Mouse (Mus musculus) MEL (cell line): Measurements from ENCODE around the gene Tmc8. TPM values are rescaled to one million over a fixed set of nuclear protein-coding genes. Genes with fewer than 3 reads are reported as not detected.

Source experiments
- DNase-seq: peaks from one replicate; pipeline ENCODE4 v3.0.0; 2011; ENCODE audit warnings: low read depth, low spot score
- H3K27ac ChIP-seq: 2 replicates; pipeline ENCODE4 v1.5.1; 2012; ENCODE audit warnings: low read depth, mild to moderate bottlenecking, control low read depth, low read length, moderate library complexity; ENCODE audit not compliant: control insufficient read depth
- H3K27me3 ChIP-seq, 2 experiments: fragments of 150-350 bp in 1 of 2; sonication (generic) in 1 of 2; 2 replicates each; pipeline ENCODE4 v1.6.1; 2012; ENCODE audit warnings: low read length in 2 of 2, mild to moderate bottlenecking in 2 of 2, improper control_type of control experiment in 1 of 2, moderate library complexity in 1 of 2; ENCODE audit not compliant: insufficient read depth in 2 of 2, control insufficient read depth in 1 of 2
- H3K36me3 ChIP-seq, 2 experiments: 2 replicates each; pipeline ENCODE4 v1.6.1; 2012 to 2014; ENCODE audit warnings: low read length in 2 of 2, improper control_type of control experiment in 1 of 2, inconsistent platforms in 1 of 2, mild to moderate bottlenecking in 1 of 2; ENCODE audit not compliant: insufficient read depth in 2 of 2, control insufficient read depth in 1 of 2
- H3K4me1 ChIP-seq, 2 experiments: fragments of 150-350 bp in 1 of 2; sonication (generic) in 1 of 2; 2 replicates each; pipeline ENCODE4 v1.6.1; 2012; ENCODE audit warnings: low read length in 2 of 2, improper control_type of control experiment in 1 of 2, mild to moderate bottlenecking in 1 of 2; ENCODE audit not compliant: insufficient read depth in 2 of 2, control insufficient read depth in 1 of 2
- H3K4me3 ChIP-seq, 2 experiments: fragments of 150-350 bp in 1 of 2; sonication (generic) in 1 of 2; 2 replicates each; pipeline ENCODE4 v1.5.1; 2012; ENCODE audit warnings: low read depth in 2 of 2, low read length in 2 of 2, mild to moderate bottlenecking in 2 of 2, moderate library complexity in 2 of 2, control low read depth in 1 of 2, improper control_type of control experiment in 1 of 2; ENCODE audit not compliant: control insufficient read depth in 1 of 2, insufficient read depth in 1 of 2
- H3K79me2 ChIP-seq: 2 replicates; pipeline ENCODE4 v1.6.1; 2012; ENCODE audit warnings: mild to moderate bottlenecking, low read length, moderate library complexity; ENCODE audit not compliant: control insufficient read depth, poor library complexity, insufficient read depth
- H3K9ac ChIP-seq: 2 replicates; pipeline ENCODE4 v1.6.1; 2012; ENCODE audit warnings: low read depth, mild to moderate bottlenecking, control low read depth, low read length, moderate library complexity; ENCODE audit not compliant: control insufficient read depth, poor library complexity, severe bottlenecking
- H3K9me3 ChIP-seq: fragments of 150-350 bp; sonication (generic); replicated peaks from 2 replicates; pipeline ENCODE4 v1.6.1; 2012; ENCODE audit warnings: mild to moderate bottlenecking, low read length, improper control_type of control experiment, moderate library complexity; ENCODE audit not compliant: insufficient read depth
- BHLHE40 ChIP-seq: IDR thresholded peaks from 2 replicates; pipeline ENCODE4 v1.6.1; 2012; ENCODE audit warnings: low read depth, mild to moderate bottlenecking, inconsistent platforms, low read length, improper control_type of control experiment, borderline replicate concordance
- CHD2 ChIP-seq: IDR thresholded peaks from 2 replicates; pipeline ENCODE4 v1.6.1; 2011; ENCODE audit warnings: low read length, improper control_type of control experiment
- CTCF ChIP-seq, 3 experiments: IDR thresholded peaks in 2 of 3; conservative IDR thresholded peaks in 1 of 3; 2 replicates each; pipeline ENCODE4 v1.5.1; 2011 to 2012; ENCODE audit warnings: low read length in 3 of 3, low read depth in 2 of 3, mild to moderate bottlenecking in 2 of 3, improper control_type of control experiment in 1 of 3, inconsistent platforms in 1 of 3, mixed read lengths in 1 of 3, moderate library complexity in 1 of 3; ENCODE audit not compliant: control insufficient read depth in 1 of 3, insufficient read depth in 1 of 3, poor library complexity in 1 of 3, severe bottlenecking in 1 of 3
- ELF1 ChIP-seq: IDR thresholded peaks from 2 replicates; pipeline ENCODE4 v1.6.1; 2014; ENCODE audit warnings: low read depth, mild to moderate bottlenecking, inconsistent platforms, low read length, improper control_type of control experiment, moderate library complexity
- EP300 ChIP-seq, 2 experiments: IDR thresholded peaks; 2 replicates each; pipeline ENCODE4 v1.6.1; 2011; ENCODE audit warnings: improper control_type of control experiment in 2 of 2, low read length in 2 of 2, low read depth in 1 of 2, mild to moderate bottlenecking in 1 of 2
- ETS1 ChIP-seq: IDR thresholded peaks from 2 replicates; pipeline ENCODE4 v1.6.1; 2012; ENCODE audit warnings: low read depth, mild to moderate bottlenecking, inconsistent platforms, low read length, improper control_type of control experiment, moderate library complexity
- GATA1 ChIP-seq: IDR thresholded peaks from 2 replicates; pipeline ENCODE4 v1.6.1; 2011; ENCODE audit warnings: low read depth, low read length, improper control_type of control experiment
- MAFK ChIP-seq: IDR thresholded peaks from 2 replicates; pipeline ENCODE4 v1.6.1; 2011; ENCODE audit warnings: low read depth, mild to moderate bottlenecking, low read length, improper control_type of control experiment, borderline replicate concordance
- MAZ ChIP-seq: IDR thresholded peaks from 2 replicates; pipeline ENCODE4 v1.6.1; 2012; ENCODE audit warnings: low read depth, mild to moderate bottlenecking, inconsistent platforms, low read length, improper control_type of control experiment
- MXI1 ChIP-seq: IDR thresholded peaks from 2 replicates; pipeline ENCODE4 v1.6.1; 2011; ENCODE audit warnings: mild to moderate bottlenecking, low read depth, low read length, improper control_type of control experiment
- MYB ChIP-seq: IDR thresholded peaks from 2 replicates; pipeline ENCODE4 v1.6.1; 2011; ENCODE audit warnings: mild to moderate bottlenecking, low read depth, low read length, improper control_type of control experiment
- MYC ChIP-seq: IDR thresholded peaks from 2 replicates; pipeline ENCODE4 v1.6.1; 2011; ENCODE audit warnings: low read depth, mild to moderate bottlenecking, low read length, improper control_type of control experiment, moderate library complexity
- NRF1 ChIP-seq: IDR thresholded peaks from 2 replicates; pipeline ENCODE4 v1.6.1; 2014; ENCODE audit warnings: low read depth, mild to moderate bottlenecking, inconsistent platforms, low read length, improper control_type of control experiment, moderate library complexity; ENCODE audit not compliant: poor library complexity, insufficient read depth, severe bottlenecking
- POLR2A ChIP-seq, 2 experiments: IDR thresholded peaks; 2 replicates each; pipeline ENCODE4 v1.6.1; 2011 to 2012; ENCODE audit warnings: low read length in 2 of 2, mild to moderate bottlenecking in 2 of 2, control low read depth in 1 of 2, improper control_type of control experiment in 1 of 2, low read depth in 1 of 2, moderate library complexity in 1 of 2; ENCODE audit not compliant: control insufficient read depth in 1 of 2, insufficient read depth in 1 of 2, poor library complexity in 1 of 2
- POLR2AphosphoS2 ChIP-seq: IDR thresholded peaks from 2 replicates; pipeline ENCODE4 v1.6.1; 2011; ENCODE audit warnings: low read length, improper control_type of control experiment
- POLR2AphosphoS5 ChIP-seq: IDR thresholded peaks from 2 replicates; pipeline ENCODE4 v1.6.1; 2012; ENCODE audit warnings: low read depth, borderline replicate concordance, mild to moderate bottlenecking, inconsistent platforms, low read length, moderate library complexity, mixed read lengths
- RCOR1 ChIP-seq: IDR thresholded peaks from 2 replicates; pipeline ENCODE4 v1.6.1; 2012; ENCODE audit warnings: low read depth, mild to moderate bottlenecking, inconsistent platforms, low read length, improper control_type of control experiment
- SIN3A ChIP-seq: IDR thresholded peaks from 2 replicates; pipeline ENCODE4 v1.6.1; 2012; ENCODE audit warnings: low read length, improper control_type of control experiment, inconsistent platforms
- SMC3 ChIP-seq: IDR thresholded peaks from 2 replicates; pipeline ENCODE4 v1.6.1; 2011; ENCODE audit warnings: low read depth, low read length, improper control_type of control experiment
- TAL1 ChIP-seq: IDR thresholded peaks from 2 replicates; pipeline ENCODE4 v1.6.1; 2012; ENCODE audit warnings: mild to moderate bottlenecking, inconsistent platforms, low read length, moderate library complexity, mixed read lengths
- TBP ChIP-seq: IDR thresholded peaks from 2 replicates; pipeline ENCODE4 v1.8.0; 2011; ENCODE audit warnings: low read depth, low read length, improper control_type of control experiment
- TCF12 ChIP-seq: IDR thresholded peaks from 2 replicates; pipeline ENCODE4 v1.6.1; 2014; ENCODE audit warnings: low read depth, mild to moderate bottlenecking, inconsistent platforms, low read length, improper control_type of control experiment, moderate library complexity
- USF1 ChIP-seq: IDR thresholded peaks from 2 replicates; pipeline ENCODE4 v1.6.1; 2014; ENCODE audit warnings: low read depth, mild to moderate bottlenecking, inconsistent platforms, low read length, improper control_type of control experiment, moderate library complexity
- ZKSCAN1 ChIP-seq: IDR thresholded peaks from 2 replicates; pipeline ENCODE4 v1.6.1; 2012; ENCODE audit warnings: low read depth, mild to moderate bottlenecking, inconsistent platforms, low read length, improper control_type of control experiment, moderate library complexity
- ZMIZ1 ChIP-seq: IDR thresholded peaks from 2 replicates; pipeline ENCODE4 v1.6.1; 2012; ENCODE audit warnings: low read depth, mild to moderate bottlenecking, inconsistent platforms, low read length, improper control_type of control experiment, moderate library complexity
- polyA plus RNA-seq, 2 experiments: library from polyadenylated mRNA; stranded (reverse) in 1 of 2; unstranded in 1 of 2; fragments of >175 nt in 1 of 2; fragments of >200 nt in 1 of 2; gene quantifications; 2 replicates each; pipeline versions ENCODE4 v1.2.1 to v1.2.4; 2012; ENCODE audit warnings: low replicate concordance in 2 of 2, low read depth in 1 of 2; ENCODE audit not compliant: insufficient read length in 2 of 2, insufficient read depth in 1 of 2, missing spikeins in 1 of 2
- total RNA-seq: library from RNA; depleted of rRNA; stranded (reverse); fragments of 300-350 nt; gene quantifications from 2 replicates; pipeline ENCODE4 v1.2.3, GENCODE M21; 2012

Gene Tmc8
- total and polyA plus RNA-seq, 3 experiments: 15.4 to 23.5 TPM; not detected in 1

- no peak overlapping the region for H3K27ac ChIP-seq
- H3K4me3 ChIP-seq: no peak overlapping the region
- no peaks in the 10 kb centered on the region for H3K79me2 ChIP-seq
- TF ChIP-seq ZMIZ1: no peak
- peak in 1 of 2 experiments; percentile 21; a peak in 1 of 4 replicates for TF ChIP-seq EP300 (IDR thresholded peaks at IDR 0.05; ENCODE audit: low read depth in 1 of 2, low read length in 2 of 2)
- no peak for TF ChIP-seq MYB
- peak; percentile 68 for DNase-seq
- H3K36me3 ChIP-seq: peaks cover 0 to 20% of the 10 kb centered on the region in 2 experiments; a peak in 2 of 4 replicates
- no peaks in the 10 kb centered on the region for H3K27me3 ChIP-seq
- H3K9ac ChIP-seq: no peak overlapping the region
- H3K9me3 ChIP-seq: no peaks in the 10 kb centered on the region
- H3K4me1 ChIP-seq: peaks cover 28 to 31% of the 10 kb centered on the region in 2 experiments
These were observed 54.4 kb downstream of the Tmc8 start for GRCm38 (mm10) chr11:117836306-117836705.

DNA sequence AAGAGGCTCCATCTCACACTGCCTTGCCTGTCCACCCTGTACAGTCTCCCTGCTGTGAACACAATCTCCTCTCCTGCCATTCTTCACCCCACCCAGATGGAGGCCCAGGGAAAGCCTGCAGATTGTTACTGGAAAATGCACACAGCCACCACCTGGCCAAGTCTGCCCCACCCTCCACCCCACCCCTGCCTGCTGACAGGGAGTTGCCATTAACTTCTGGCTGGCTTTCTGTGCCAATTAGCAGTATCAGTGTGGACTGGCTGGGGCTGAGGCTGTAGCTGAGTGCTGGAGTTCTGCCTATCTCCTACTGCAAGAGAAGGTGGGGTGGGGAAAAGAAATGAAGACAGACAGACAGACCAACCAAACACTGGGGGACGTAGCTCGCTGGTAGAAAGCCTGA, 56.7 kb downstream of the Tmc8 start:
- peak overlapping the region in 1 of 2 experiments; percentile 13; a peak in 1 of 4 replicates for H3K4me3 ChIP-seq
- H3K9me3 ChIP-seq: no peaks in the 10 kb centered on the region
- TF ChIP-seq USF1 (0 out of 2 replicates have a peak, but pooled peaks have one; percentile 36), SMC3 (no peak; the same call in 1 of the 2 replicates), ELF1 (no peak), ETS1 (peak; percentile 87), MAFK (no peak), GATA1 (peak; percentile 69), TAL1 (peak; percentile 64), TBP (0 out of 2 replicates have a peak, but pooled peaks have one; percentile 14), MYC (0 out of 2 replicates have a peak, but pooled peaks have one; percentile 21), CTCF (IDR thresholded peaks at IDR 0.05 in 2 of 3, conservative IDR thresholded peaks at IDR 0.05 in 1 of 3; ENCODE audit: control insufficient read depth in 1 of 3, insufficient read depth in 1 of 3, low read depth in 2 of 3, low read length in 3 of 3, poor library complexity in 1 of 3, severe bottlenecking in 1 of 3) (no peak), CHD2 (no peak), POLR2AphosphoS2 (no peak), BHLHE40 (0 out of 2 replicates have a peak, but pooled peaks have one; percentile 34), ZKSCAN1 (no peak), RCOR1 (peak; percentile 43; the same call in 1 of the 2 replicates), SIN3A (peak; percentile 56), EP300 (IDR thresholded peaks at IDR 0.05; ENCODE audit: low read depth in 1 of 2, low read length in 2 of 2) (peak; percentile 63 to 84; a peak in 3 of 4 replicates), MXI1 (peak; percentile 69), MAZ (no peak; the same call in 1 of the 2 replicates), POLR2AphosphoS5 (no peak), NRF1 (0 out of 2 replicates have a peak, but pooled peaks have one; percentile 14), TCF12 (peak; percentile 94), POLR2A (IDR thresholded peaks at IDR 0.05; ENCODE audit: control insufficient read depth in 1 of 2, insufficient read depth in 1 of 2, low read depth in 1 of 2, low read length in 2 of 2, poor library complexity in 1 of 2) (0 out of 4 replicates have a peak, but pooled peaks of 1 of the 2 experiments have one; percentile 29)
- H3K27ac ChIP-seq: peak overlapping the region; percentile 73
- peaks cover 0 to 17% of the 10 kb centered on the region in 2 experiments; a peak in 2 of 4 replicates for H3K36me3 ChIP-seq
- peaks cover 21 to 28% of the 10 kb centered on the region in 2 experiments for H3K4me1 ChIP-seq
- no peaks in the 10 kb centered on the region for H3K79me2 ChIP-seq
- peak; percentile 93 for DNase-seq
- H3K9ac ChIP-seq: no peak overlapping the region; the same call in none of the 2 replicates
- no peaks in the 10 kb centered on the region for H3K27me3 ChIP-seq
